Mouse (Mus musculus): ENCODE data around the gene Mmp10.

DNA sequence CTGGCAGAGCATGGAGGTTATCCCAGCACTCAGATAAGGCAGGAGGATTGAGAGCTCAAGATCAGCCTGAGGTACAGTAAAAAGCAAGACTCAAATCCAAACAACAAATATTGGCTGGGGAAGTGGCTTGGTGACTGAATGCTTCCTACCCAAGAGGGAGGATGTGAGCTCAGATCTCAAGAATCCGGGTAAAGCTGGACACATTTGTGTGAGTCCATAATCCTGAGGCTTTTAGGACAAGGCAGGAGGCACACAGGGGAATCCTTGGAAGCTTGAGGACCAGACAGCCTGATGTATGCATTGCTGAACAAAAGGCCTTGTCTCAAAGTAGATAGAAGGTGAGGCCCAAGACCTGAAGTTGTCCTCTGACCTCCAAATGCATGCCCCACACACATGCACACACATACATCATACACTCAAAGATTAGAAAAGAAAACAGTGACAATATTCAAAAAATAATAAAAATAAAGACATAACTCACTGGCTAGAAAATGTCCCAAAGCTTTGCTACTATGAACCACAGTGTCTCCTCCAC lies 42.8 kb downstream of the Mmp10 start:
- TF ChIP-seq HCFC1 (IDR thresholded peaks at IDR 0.05; ENCODE audit: borderline replicate concordance, insufficient read depth, low read length) (no peak), ZC3H11A (IDR thresholded peaks at IDR 0.05; ENCODE audit: borderline replicate concordance, low read depth, low read length) (no peak), ZNF384 (IDR thresholded peaks at IDR 0.05; ENCODE audit: low read depth, low read length) (no peak)

Data from ES-E14 (cell line).